Mouse (Mus musculus) bone marrow macrophage, adult 2 months (primary cell): ENCODE measurements around the gene Rapgef1.

Experiments used
- CTCF ChIP-seq: IDR thresholded peaks from 2 replicates; pipeline ENCODE4 v1.5.1; 2012; ENCODE audit warnings: low read depth, mild to moderate bottlenecking, low read length, moderate library complexity
- POLR2A ChIP-seq: IDR thresholded peaks from 2 replicates; pipeline ENCODE4 v1.6.1; 2012; ENCODE audit warnings: mild to moderate bottlenecking, low read depth, low read length, borderline replicate concordance

DNA sequence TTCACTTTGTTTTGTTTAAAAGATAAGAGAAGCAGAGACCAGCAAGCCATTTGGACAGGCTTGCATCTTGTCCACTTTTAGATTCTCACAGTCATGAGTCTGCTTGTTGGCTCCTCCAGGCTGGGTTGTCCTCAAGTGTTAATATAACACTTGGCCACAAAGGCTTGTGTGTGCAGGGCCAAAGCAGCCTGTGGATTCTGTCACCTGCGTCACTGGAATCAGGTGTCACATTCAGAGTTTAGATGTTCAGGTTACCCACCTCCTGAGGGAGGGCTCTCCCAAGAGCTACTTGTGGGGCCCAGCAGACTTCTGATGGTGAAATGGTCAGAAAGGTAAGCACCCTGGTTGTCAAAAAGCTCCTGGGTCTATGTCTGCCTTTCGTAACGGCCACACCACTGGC is 103.6 kb downstream of the Rapgef1 start:
- TF ChIP-seq CTCF (no peak), POLR2A (no peak)
